Mouse (Mus musculus): ENCODE data around the gene Setd5.

Setd5 gene

GRCm38 (mm10) chr6:113076686-113077516, at the start of gene Setd5:
TSS of gene Setd5 (plus strand) at chr6:113077365.
- peak; percentile 94 for DNase-seq (ENCODE audit: low spot score)

- DNase-seq (ENCODE audit: low spot score), result no peak
These were observed 49.7 kb upstream of the Setd5 start for GRCm38 (mm10) chr6:113027446-113027845.

- DNase-seq (ENCODE audit: low spot score), result no peak
These were observed 48.2 kb upstream of the Setd5 start for GRCm38 (mm10) chr6:113029006-113029405.

- DNase-seq (ENCODE audit: low spot score), result no peak
These were observed 46.6 kb upstream of the Setd5 start for GRCm38 (mm10) chr6:113030553-113030952.

- DNase-seq (ENCODE audit: low spot score), result no peak
These were observed 46.0 kb upstream of the Setd5 start for GRCm38 (mm10) chr6:113030970-113031660.

GRCm38 (mm10) chr6:113032121-113032520, 45.0 kb upstream of the Setd5 start:
- no peak for DNase-seq (ENCODE audit: low spot score)

- DNase-seq (ENCODE audit: low spot score), result no peak
These were observed 44.0 kb upstream of the Setd5 start for GRCm38 (mm10) chr6:113033185-113033584.

GRCm38 (mm10) chr6:113034466-113034865, 42.7 kb upstream of the Setd5 start:
- DNase-seq (ENCODE audit: low spot score), result no peak

- DNase-seq (ENCODE audit: low spot score), result no peak
These were observed 40.5 kb upstream of the Setd5 start for GRCm38 (mm10) chr6:113036463-113037175.

- DNase-seq (ENCODE audit: low spot score), result peak; percentile 62
These were observed 39.0 kb upstream of the Setd5 start for GRCm38 (mm10) chr6:113037946-113038734.

- no peak for DNase-seq (ENCODE audit: low spot score)
These were observed 38.5 kb upstream of the Setd5 start for GRCm38 (mm10) chr6:113038735-113039058.

- DNase-seq (ENCODE audit: low spot score), result no peak
These were observed 36.8 kb upstream of the Setd5 start for GRCm38 (mm10) chr6:113040319-113040718.

GRCm38 (mm10) chr6:113041215-113041990, 35.8 kb upstream of the Setd5 start:
- DNase-seq (ENCODE audit: low spot score), result no peak

- no peak for DNase-seq (ENCODE audit: low spot score)
These were observed 31.6 kb upstream of the Setd5 start for GRCm38 (mm10) chr6:113045575-113045974.

GRCm38 (mm10) chr6:113046041-113046975, 30.9 kb upstream of the Setd5 start, which contains the start of gene Thumpd3:
TSS of gene Thumpd3 (plus strand) at chr6:113046225.
- DNase-seq (ENCODE audit: low spot score), result peak; percentile 96

- peak; percentile 44 for DNase-seq (ENCODE audit: low spot score)
These were observed 30.0 kb upstream of the Setd5 start for GRCm38 (mm10) chr6:113047016-113047746.

GRCm38 (mm10) chr6:113048371-113048770, 28.8 kb upstream of the Setd5 start:
- DNase-seq (ENCODE audit: low spot score), result no peak

- no peak for DNase-seq (ENCODE audit: low spot score)
These were observed 28.0 kb upstream of the Setd5 start for GRCm38 (mm10) chr6:113049159-113049558.

- DNase-seq (ENCODE audit: low spot score), result no peak
These were observed 24.2 kb upstream of the Setd5 start for GRCm38 (mm10) chr6:113052972-113053371.

Measured in c-Kit-positive CD71-positive TER-119-positive erythroid progenitor cells, embryonic 14.5 days (primary cell).